In genomic region chr12:87443700-87444122, GRCm38 (mm10) we compare ENCODE assay signal across 8 mouse cellular contexts. TPM values are rescaled to one million over a fixed set of nuclear protein-coding genes. Genes with fewer than 3 reads are reported as not detected.
A peak's percentile ranks its signal among the peaks of the same experiment; 100 is the strongest.
DNase-seq lines count a peak whose midpoint lies in the region; ATAC-seq lines count a peak whose summit lies in the region.

TSS of gene Slirp (plus strand) at chr12:87443896.
TSS of gene Alkbh1 (minus strand) at chr12:87444017.

- intact Hi-C loops in left cerebral cortex, postnatal 14 days (cut with DNase I), result no loop called here

- under 1% methylated on average over 28 of the region's 28 CpGs for WGBS in intestine, embryonic 14.5 days

- H3K36me3 ChIP-seq in intestine, embryonic 14.5 days (ENCODE audit: control insufficient read depth, insufficient read depth, low read length), result peaks cover 55% of the 10 kb centered on the region

- peaks cover 8% of the 10 kb centered on the region; the same call in 1 of the 2 replicates for H3K4me1 ChIP-seq in intestine, embryonic 14.5 days (replicated peaks; ENCODE audit: control insufficient read depth, insufficient read depth, low read length)

- H3K27me3 ChIP-seq in intestine, embryonic 14.5 days (replicated peaks; ENCODE audit: control insufficient read depth, insufficient read depth, low read length), result no peaks in the 10 kb centered on the region

- no peaks in the 10 kb centered on the region for H3K9me3 ChIP-seq in intestine, embryonic 14.5 days (ENCODE audit: control insufficient read depth, low read length)

- peak within 1 kb of the TSS; percentile 88 for H3K27ac ChIP-seq in intestine, embryonic 14.5 days (ENCODE audit: low read depth)

- peak; percentile 80 to 82 for DNase-seq in adrenal gland, adult 18-20 months (ENCODE audit: low spot score in 2 of 2)
- DNase-seq in embryo, embryonic 11 days, result peak; percentile 96
- DNase-seq in gastrocnemius, postnatal 25 days, result peak; percentile 85
- DNase-seq in intestine, embryonic 14.5 days (ENCODE audit: low spot score), result peak; percentile 94
- DNase-seq in left cerebral cortex, postnatal 14 days (ENCODE audit: low spot score in 2 of 2), result peak; percentile 94 to 95
- peak; percentile 95 for DNase-seq in mesoderm, embryonic 11.5 days (ENCODE audit: low read depth, low spot score)
- peak; percentile 88 to 91 for DNase-seq in right cerebral cortex, postnatal 36 days (ENCODE audit: low spot score in 2 of 2)
- DNase-seq in yolk sac, embryonic 10.5 days (ENCODE audit: low spot score), result peak; percentile 90

- H3K4me3 ChIP-seq in intestine, embryonic 14.5 days (ENCODE audit: low read depth, low read length), result peak within 1 kb of the TSS; percentile 99

- H3K9ac ChIP-seq in intestine, embryonic 14.5 days (ENCODE audit: low read length), result peak within 1 kb of the TSS; percentile 99

- peak; percentile 94 for ATAC-seq in intestine, embryonic 14.5 days (replicated peaks; ENCODE audit: low FRiP score, low TSS enrichment, low read depth)

- peak within 1 kb of the TSS; percentile 93 for H3K4me2 ChIP-seq in intestine, embryonic 14.5 days (ENCODE audit: low read length)

RNA-seq across cellular contexts. Expression of gene Slirp, which starts in this region (rescaled TPM):
- total RNA-seq in adrenal gland, adult 18-20 months (2021), result 100 to 1,000 TPM; 163 to 186 TPM
- 100 to 1,000 TPM; 135 to 140 TPM for total RNA-seq in gastrocnemius, postnatal 25 days (2021)
- 286 and 300 TPM in 2 replicates for polyA plus RNA-seq in intestine, embryonic 14.5 days (2014; fragmentation: Nextera tagmentation; extraction: Ambion mirVana)
- 10 to 100 TPM; 79.6 to 93.9 TPM for total RNA-seq in left cerebral cortex, postnatal 14 days (2021)

RNA-seq across cellular contexts. Expression of gene Alkbh1, which starts in this region (rescaled TPM):
- 10 to 100 TPM; 24.9 to 25.1 TPM for total RNA-seq in adrenal gland, adult 18-20 months (2021)
- 1 to 10 TPM; 4.2 to 5.1 TPM for total RNA-seq in gastrocnemius, postnatal 25 days (2021)
- 58.0 and 59.9 TPM in 2 replicates for polyA plus RNA-seq in intestine, embryonic 14.5 days (2014; fragmentation: Nextera tagmentation; extraction: Ambion mirVana)
- total RNA-seq in left cerebral cortex, postnatal 14 days (2021), result 10 to 100 TPM; 17.1 to 17.2 TPM

Comparison
In these comparisons a context has a peak if more than half of its experiments do, and no peak if none do; other contexts are left out.
1. Peak in every context shown above with its lines: DNase-seq, ATAC-seq, H3K4me3 ChIP-seq and H3K27ac ChIP-seq.